Mouse (Mus musculus): ENCODE results near the gene Chmp4b. TPM values are rescaled to one million over a fixed set of nuclear protein-coding genes. Genes with fewer than 3 reads are reported as not detected.

The Chmp4b gene
- polyA plus RNA-seq, 1 experiment from 2014 or later = 26.4 TPM

DNA sequence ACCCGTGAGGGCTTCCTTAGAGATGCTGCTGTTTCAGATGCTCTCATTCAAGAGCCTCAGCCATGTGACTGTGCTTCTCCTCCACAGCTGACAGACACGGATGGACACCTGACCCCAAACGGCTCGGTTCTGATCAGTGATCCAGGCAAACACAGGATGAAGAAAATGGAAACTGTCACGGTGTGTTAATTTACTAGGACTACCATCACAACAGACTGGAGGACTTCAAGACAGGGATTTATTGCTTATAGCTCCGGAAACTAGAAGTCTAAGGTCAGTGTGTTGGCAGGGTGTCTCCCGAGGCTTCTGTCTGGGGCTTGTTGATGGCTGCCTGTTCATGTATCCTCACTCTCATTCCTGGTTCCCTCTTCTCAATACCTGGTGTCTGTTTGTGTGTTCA is 83.9 kb downstream of the Chmp4b start:
- no peaks in the 10 kb centered on the region for H3K27me3 ChIP-seq
- no peak overlapping the region for H3K4me3 ChIP-seq
- H3K36me3 ChIP-seq = no peaks in the 10 kb centered on the region
- no peak overlapping the region for H3K4me2 ChIP-seq
- no peak for ATAC-seq (ENCODE audit: low FRiP score, low read depth)
- no peak overlapping the region for H3K9ac ChIP-seq
- 52% methylated on average over 7 of the region's 7 CpGs for WGBS
- no peaks in the 10 kb centered on the region for H3K9me3 ChIP-seq
- peaks cover 9% of the 10 kb centered on the region; the same call in 1 of the 2 replicates for H3K4me1 ChIP-seq (replicated peaks)
- H3K27ac ChIP-seq (replicated peaks) = no peak overlapping the region

GRCm38 (mm10) chr2:154735986-154736385 is 84.5 kb downstream of the Chmp4b start:
- no peak for ATAC-seq (ENCODE audit: low FRiP score, low read depth)
- peaks cover 9% of the 10 kb centered on the region; the same call in 1 of the 2 replicates for H3K4me1 ChIP-seq (replicated peaks)
- H3K9ac ChIP-seq = no peak overlapping the region
- no peaks in the 10 kb centered on the region for H3K36me3 ChIP-seq
- no peaks in the 10 kb centered on the region for H3K9me3 ChIP-seq
- H3K27ac ChIP-seq (replicated peaks) = no peak overlapping the region
- H3K4me3 ChIP-seq = no peak overlapping the region
- H3K27me3 ChIP-seq = no peaks in the 10 kb centered on the region
- 87% methylated on average over 7 of the region's 7 CpGs for WGBS
- H3K4me2 ChIP-seq = no peak overlapping the region

DNA sequence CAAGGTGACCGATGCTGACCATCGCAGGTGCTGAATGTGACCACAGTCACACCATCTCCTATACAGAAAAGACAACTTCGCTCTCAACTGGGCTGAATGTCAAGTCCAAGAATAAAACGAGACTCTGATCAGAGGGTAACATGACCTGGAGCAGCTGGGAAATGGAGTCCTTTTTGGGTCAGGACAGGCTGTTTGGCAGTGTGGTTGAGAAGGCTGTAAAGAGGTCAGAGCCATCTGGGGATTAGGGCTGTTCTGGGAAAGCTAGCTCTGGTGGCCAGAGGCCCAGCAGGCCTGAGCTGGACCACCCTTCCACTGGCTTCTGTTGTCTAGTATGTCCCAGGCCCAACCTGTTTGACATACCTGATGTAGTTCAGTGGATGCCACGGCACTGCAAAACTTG is 87.1 kb downstream of the Chmp4b start:
- ATAC-seq (ENCODE audit: low FRiP score, low read depth) = no peak
- Histone ChIP-seq H3K27ac (replicated peaks) (no peak overlapping the region), H3K4me1 (replicated peaks) (peaks cover 9% of the 10 kb centered on the region; the same call in 1 of the 2 replicates), H3K9me3 (no peaks in the 10 kb centered on the region), H3K9ac (no peak overlapping the region), H3K4me2 (no peak overlapping the region), H3K4me3 (no peak overlapping the region), H3K36me3 (no peaks in the 10 kb centered on the region), H3K27me3 (no peaks in the 10 kb centered on the region)
- 90% methylated on average over 5 of the region's 5 CpGs for WGBS

GRCm38 (mm10) chr2:154742911-154743819 is 91.7 kb downstream of the Chmp4b start:
- H3K9ac ChIP-seq = no peak overlapping the region
- H3K4me2 ChIP-seq = no peak overlapping the region
- H3K36me3 ChIP-seq = no peaks in the 10 kb centered on the region
- no peak overlapping the region for H3K27ac ChIP-seq (replicated peaks)
- H3K4me3 ChIP-seq = no peak overlapping the region
- 68% methylated on average over 10 of the region's 10 CpGs for WGBS
- no peaks in the 10 kb centered on the region for H3K9me3 ChIP-seq
- H3K4me1 ChIP-seq (replicated peaks) = no peaks in the 10 kb centered on the region
- ATAC-seq (ENCODE audit: low FRiP score, low read depth) = no peak
- no peaks in the 10 kb centered on the region for H3K27me3 ChIP-seq

GRCm38 (mm10) chr2:154743915-154744314 is 92.4 kb downstream of the Chmp4b start:
- WGBS = 64% methylated on average over 4 of the region's 4 CpGs
- no peak overlapping the region for H3K4me3 ChIP-seq
- no peak overlapping the region for H3K9ac ChIP-seq
- ATAC-seq (ENCODE audit: low FRiP score, low read depth) = no peak
- no peaks in the 10 kb centered on the region for H3K36me3 ChIP-seq
- no peaks in the 10 kb centered on the region for H3K27me3 ChIP-seq
- H3K9me3 ChIP-seq = no peaks in the 10 kb centered on the region
- peaks cover 3% of the 10 kb centered on the region for H3K4me1 ChIP-seq (replicated peaks)
- no peak overlapping the region for H3K27ac ChIP-seq (replicated peaks)
- no peak overlapping the region for H3K4me2 ChIP-seq

Other genes with a start within 250 kb of the Chmp4b start
- gene Snta1, start 243.6 kb upstream of the Chmp4b start, polyA plus RNA-seq (2015; fragmentation: Nextera tagmentation; extraction: Ambion mirVana) = 13.0 and 13.7 TPM in 2 replicates
- gene Cbfa2t2, start 215.2 kb upstream of the Chmp4b start, polyA plus RNA-seq (2015; fragmentation: Nextera tagmentation; extraction: Ambion mirVana) = 48.0 and 50.8 TPM in 2 replicates
- gene 1700003F12Rik, start 104.6 kb upstream of the Chmp4b start, polyA plus RNA-seq (2015; fragmentation: Nextera tagmentation; extraction: Ambion mirVana) = 1.7 and 2.7 TPM in 2 replicates
- 0.52 and 0.76 TPM in 2 replicates for gene Actl10, start 99.9 kb upstream of the Chmp4b start, polyA plus RNA-seq (2015; fragmentation: Nextera tagmentation; extraction: Ambion mirVana)
- gene Necab3, start 92.8 kb upstream of the Chmp4b start, polyA plus RNA-seq (2015; fragmentation: Nextera tagmentation; extraction: Ambion mirVana) = 20.3 and 21.4 TPM in 2 replicates
- 8.4 and 8.6 TPM in 2 replicates for gene E2f1, start 81.8 kb upstream of the Chmp4b start, polyA plus RNA-seq (2015; fragmentation: Nextera tagmentation; extraction: Ambion mirVana)
- gene Pxmp4, start 48.0 kb upstream of the Chmp4b start, polyA plus RNA-seq (2015; fragmentation: Nextera tagmentation; extraction: Ambion mirVana) = 16.9 and 18.6 TPM in 2 replicates
- 2.0 and 2.7 TPM in 2 replicates for gene Zfp341, start 38.4 kb upstream of the Chmp4b start, polyA plus RNA-seq (2015; fragmentation: Nextera tagmentation; extraction: Ambion mirVana)
- 0.76 and 0.79 TPM in 2 replicates for gene 4930519P11Rik, start 38.3 kb upstream of the Chmp4b start, polyA plus RNA-seq (2015; fragmentation: Nextera tagmentation; extraction: Ambion mirVana)
- not detected in 2 replicates for gene Gm14214, start 118.3 kb downstream of the Chmp4b start, polyA plus RNA-seq (2015; fragmentation: Nextera tagmentation; extraction: Ambion mirVana)
- 26.9 and 29.4 TPM in 2 replicates for gene Raly, start 139.4 kb downstream of the Chmp4b start, polyA plus RNA-seq (2015; fragmentation: Nextera tagmentation; extraction: Ambion mirVana)
- gene a, start 139.7 kb downstream of the Chmp4b start, polyA plus RNA-seq (2015; fragmentation: Nextera tagmentation; extraction: Ambion mirVana) = 0.99 and 1.2 TPM in 2 replicates
- 65.8 and 72.9 TPM in 2 replicates for gene Eif2s2, start 241.2 kb downstream of the Chmp4b start, polyA plus RNA-seq (2015; fragmentation: Nextera tagmentation; extraction: Ambion mirVana)